Mouse (Mus musculus): ENCODE measurements around the gene Kif26a. TPM values are rescaled to one million over a fixed set of nuclear protein-coding genes. Genes with fewer than 3 reads are reported as not detected.

Kif26a gene
- total RNA-seq, 2 experiments from 2014 or later: 4.2 to 4.5 TPM

GRCm38 (mm10) chr12:112130161-112130860 lies 15.7 kb upstream of the Kif26a start:
- DNase-seq (ENCODE audit: low spot score in 2 of 2): peak in 1 of 2 experiments; percentile 23

GRCm38 (mm10) chr12:112130957-112131356 lies 15.1 kb upstream of the Kif26a start:
- no peak for DNase-seq (ENCODE audit: low spot score in 2 of 2)

- peak; percentile 36 to 57 for DNase-seq (ENCODE audit: low spot score in 2 of 2)
Observed at GRCm38 (mm10) chr12:112140231-112140630, 5.8 kb upstream of the Kif26a start.

GRCm38 (mm10) chr12:112140745-112141144 lies 5.3 kb upstream of the Kif26a start:
- DNase-seq (ENCODE audit: low spot score in 2 of 2): no peak

- DNase-seq (ENCODE audit: low spot score in 2 of 2): no peak
Observed at GRCm38 (mm10) chr12:112141300-112141699, 4.7 kb upstream of the Kif26a start.

- DNase-seq (ENCODE audit: low spot score in 2 of 2): peak; percentile 27 to 36
Observed at GRCm38 (mm10) chr12:112143116-112143832, 2.7 kb upstream of the Kif26a start.

GRCm38 (mm10) chr12:112143833-112144201 lies 2.2 kb upstream of the Kif26a start:
- DNase-seq (ENCODE audit: low spot score in 2 of 2): peak in 1 of 2 experiments; percentile 30

- DNase-seq (ENCODE audit: low spot score in 2 of 2): peak in 1 of 2 experiments; percentile 11
Observed at GRCm38 (mm10) chr12:112144377-112145115, 1.5 kb upstream of the Kif26a start.

- peak; percentile 87 to 89 for DNase-seq (ENCODE audit: low spot score in 2 of 2)
Observed at GRCm38 (mm10) chr12:112145211-112145874, 665 bp upstream of the Kif26a start.

- no peak for DNase-seq (ENCODE audit: low spot score in 2 of 2)
Observed at GRCm38 (mm10) chr12:112147365-112147764, 1.4 kb downstream of the Kif26a start.

GRCm38 (mm10) chr12:112150011-112150410 lies 4.0 kb downstream of the Kif26a start:
- DNase-seq (ENCODE audit: low spot score in 2 of 2): no peak

GRCm38 (mm10) chr12:112151244-112151979 lies 5.4 kb downstream of the Kif26a start:
- DNase-seq (ENCODE audit: low spot score in 2 of 2): no peak

- no peak for DNase-seq (ENCODE audit: low spot score in 2 of 2)
Observed at GRCm38 (mm10) chr12:112151980-112152362, 6.0 kb downstream of the Kif26a start.

GRCm38 (mm10) chr12:112153597-112153996 lies 7.6 kb downstream of the Kif26a start:
- no peak for DNase-seq (ENCODE audit: low spot score in 2 of 2)

- no peak for DNase-seq (ENCODE audit: low spot score in 2 of 2)
Observed at GRCm38 (mm10) chr12:112154476-112154875, 8.5 kb downstream of the Kif26a start.

GRCm38 (mm10) chr12:112155218-112156051 lies 9.4 kb downstream of the Kif26a start:
- DNase-seq (ENCODE audit: low spot score in 2 of 2): no peak

- DNase-seq (ENCODE audit: low spot score in 2 of 2): no peak
Observed at GRCm38 (mm10) chr12:112156804-112157203, 10.8 kb downstream of the Kif26a start.

- DNase-seq (ENCODE audit: low spot score in 2 of 2): no peak
Observed at GRCm38 (mm10) chr12:112158246-112158645, 12.2 kb downstream of the Kif26a start.

- no peak for DNase-seq (ENCODE audit: low spot score in 2 of 2)
Observed at GRCm38 (mm10) chr12:112158784-112159183, 12.8 kb downstream of the Kif26a start.
